Mouse (Mus musculus) spleen, adult 2 months (tissue): ENCODE data around the gene Stx8.

Source experiments
- CTCF ChIP-seq: fragments of 200-500 bp; IDR thresholded peaks from 2 replicates; pipeline ENCODE4 v1.5.1; 2011; ENCODE audit warnings: mild to moderate bottlenecking, inconsistent platforms; ENCODE audit not compliant: insufficient read depth, insufficient read length, insufficient replicate concordance; ENCODE audit errors: extremely low read depth
- POLR2A ChIP-seq: fragments of 200-500 bp; IDR thresholded peaks from 2 replicates; pipeline ENCODE4 v1.6.1; 2011; ENCODE audit warnings: low read depth, low read length, inconsistent platforms

DNA sequence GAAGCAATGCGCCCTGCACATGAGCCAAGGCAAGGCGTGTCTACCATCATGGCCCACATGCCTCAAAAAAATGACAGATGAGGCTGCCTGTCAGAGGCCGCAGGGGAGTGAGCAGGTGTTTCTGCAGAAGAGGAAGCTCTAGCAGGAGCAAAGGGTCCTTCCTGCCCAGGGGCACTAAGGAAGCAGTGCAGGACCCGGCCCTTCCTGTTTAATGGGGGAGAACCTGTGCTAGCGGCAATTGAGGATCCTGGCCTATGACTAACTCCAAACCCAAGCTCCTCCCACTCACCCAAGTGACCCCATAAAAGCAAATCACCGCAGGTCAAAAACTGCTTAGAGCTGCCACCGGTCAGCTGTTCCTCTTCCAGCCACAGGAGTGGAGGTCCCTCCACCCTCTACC, 287.5 kb downstream of the Stx8 start:
- TF ChIP-seq CTCF (no peak), POLR2A (no peak)
